Mouse (Mus musculus) spleen, adult 12 weeks (tissue): ENCODE results near the gene Grb2.
A peak's percentile ranks its signal among the peaks of the same experiment; 100 is the strongest.

Experiments used
- DNase-seq: peaks from one replicate; pipeline ENCODE4 v3.0.0; 2022; ENCODE audit warnings: low spot score

Grb2 gene

GRCm38 (mm10) chr11:115708209-115708876 lies at the start of gene Grb2:
Gene Grb2 (minus strand): TSS chr11:115708597.
- DNase-seq, result peak; percentile 95

- no peak for DNase-seq
These were observed 45.1 kb upstream of the Grb2 start for GRCm38 (mm10) chr11:115753485-115753884.

- no peak for DNase-seq
These were observed 44.3 kb upstream of the Grb2 start for GRCm38 (mm10) chr11:115752653-115753052.

- DNase-seq, result no peak
These were observed 43.3 kb upstream of the Grb2 start for GRCm38 (mm10) chr11:115751725-115752124.

GRCm38 (mm10) chr11:115749834-115750233 lies 41.4 kb upstream of the Grb2 start:
- DNase-seq, result no peak

GRCm38 (mm10) chr11:115747351-115747750 lies 39.0 kb upstream of the Grb2 start:
- DNase-seq, result no peak

- no peak for DNase-seq
These were observed 38.4 kb upstream of the Grb2 start for GRCm38 (mm10) chr11:115746762-115747161.

- DNase-seq, result no peak
These were observed 37.7 kb upstream of the Grb2 start for GRCm38 (mm10) chr11:115746109-115746508.

GRCm38 (mm10) chr11:115744385-115744784 lies 36.0 kb upstream of the Grb2 start:
- DNase-seq, result no peak

GRCm38 (mm10) chr11:115742926-115743325 lies 34.5 kb upstream of the Grb2 start:
- DNase-seq, result no peak

GRCm38 (mm10) chr11:115741070-115741469 lies 32.7 kb upstream of the Grb2 start:
- no peak for DNase-seq

- DNase-seq, result no peak
These were observed 30.0 kb upstream of the Grb2 start for GRCm38 (mm10) chr11:115738275-115738885.

GRCm38 (mm10) chr11:115737608-115738208 lies 29.3 kb upstream of the Grb2 start:
- no peak for DNase-seq

GRCm38 (mm10) chr11:115734041-115734686 lies 25.8 kb upstream of the Grb2 start:
- DNase-seq, result no peak

GRCm38 (mm10) chr11:115723231-115723630 lies 14.8 kb upstream of the Grb2 start:
- no peak for DNase-seq

GRCm38 (mm10) chr11:115722638-115723037 lies 14.2 kb upstream of the Grb2 start:
- DNase-seq, result peak; percentile 71

- DNase-seq, result peak; percentile 51
These were observed 9.4 kb upstream of the Grb2 start for GRCm38 (mm10) chr11:115717660-115718390.

- peak; percentile 23 for DNase-seq
These were observed 8.3 kb upstream of the Grb2 start for GRCm38 (mm10) chr11:115716410-115717338.

- peak; percentile 48 for DNase-seq
These were observed 6.1 kb upstream of the Grb2 start for GRCm38 (mm10) chr11:115714491-115714890.

GRCm38 (mm10) chr11:115713447-115713846 lies 5.0 kb upstream of the Grb2 start:
- no peak for DNase-seq

GRCm38 (mm10) chr11:115712674-115713298 lies 4.4 kb upstream of the Grb2 start:
- DNase-seq, result no peak
